Mouse (Mus musculus) liver, adult 2 months (tissue): ENCODE data around the gene Lama2.

Experiments used
- CTCF ChIP-seq: fragments of 200-500 bp; IDR thresholded peaks from 2 replicates; pipeline ENCODE4 v1.5.1; 2011; ENCODE audit warnings: low read depth, low read length, control low read depth
- POLR2A ChIP-seq: fragments of 200-500 bp; IDR thresholded peaks from 2 replicates; pipeline ENCODE4 v1.6.1; 2011; ENCODE audit warnings: low read length, control low read depth; ENCODE audit not compliant: insufficient read depth; ENCODE audit errors: extremely low read depth

DNA sequence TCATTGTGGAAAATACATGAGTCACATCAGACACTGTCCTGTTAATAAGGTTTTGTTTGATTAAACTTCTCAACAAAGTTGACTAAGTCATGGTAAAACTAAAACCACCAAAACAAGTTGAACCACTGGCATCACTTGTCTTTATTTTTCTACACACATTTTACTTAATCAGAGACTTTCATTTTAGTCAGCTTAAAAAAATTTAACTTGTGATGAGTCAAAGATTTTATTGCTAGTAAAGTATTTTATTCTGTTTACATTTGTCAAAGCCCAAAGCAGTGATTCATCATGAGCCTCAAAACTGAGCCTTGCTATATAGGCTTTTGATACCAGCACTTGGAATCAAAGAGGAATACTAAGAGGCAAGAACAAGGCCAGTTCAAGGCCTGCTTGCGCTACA is 369.8 kb downstream of the Lama2 start:
- no peak for TF ChIP-seq POLR2A
- TF ChIP-seq CTCF = no peak
